Mouse (Mus musculus) lung, adult 2 months (tissue): ENCODE measurements around the gene Runx2.

ENCODE experiments used
- CTCF ChIP-seq: fragments of 200-500 bp; IDR thresholded peaks from 2 replicates; pipeline ENCODE4 v1.5.1; 2011; ENCODE audit warnings: mild to moderate bottlenecking, low read length, control low read depth; ENCODE audit not compliant: insufficient read depth
- POLR2A ChIP-seq: fragments of 200-500 bp; IDR thresholded peaks from 2 replicates; pipeline ENCODE4 v1.6.1; 2011; ENCODE audit warnings: low read depth, mild to moderate bottlenecking, control low read depth, low read length, borderline replicate concordance; ENCODE audit errors: extremely low read depth

DNA sequence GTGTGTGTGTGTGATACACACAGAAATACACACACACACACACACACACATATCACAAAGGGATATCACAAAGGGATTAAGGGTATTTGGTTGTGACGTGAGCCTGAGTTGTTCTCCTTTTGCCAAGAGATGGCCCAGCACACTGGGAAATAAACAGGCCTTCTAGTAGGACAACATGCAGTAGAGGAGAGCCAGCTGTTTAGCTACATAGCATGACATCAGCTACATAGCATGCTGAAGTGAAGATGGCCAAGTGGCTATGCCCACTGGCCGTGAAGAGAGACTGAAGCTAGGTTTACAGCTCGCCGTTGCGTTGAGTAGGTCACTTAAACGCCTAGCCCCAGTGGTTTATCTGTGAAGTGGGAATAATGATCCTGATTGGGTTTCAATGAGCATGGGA is 171.3 kb downstream of the Runx2 start:
- no peak for TF ChIP-seq CTCF
- no peak for TF ChIP-seq POLR2A
